Mouse (Mus musculus): ENCODE measurements around the gene Ppp1r9b. TPM values are rescaled to one million over a fixed set of nuclear protein-coding genes. Genes with fewer than 3 reads are reported as not detected.

Gene Ppp1r9b
- polyA plus RNA-seq, 1 experiment from 2014 or later: 15.3 TPM

- H3K36me3 ChIP-seq (ENCODE audit: control insufficient read depth, insufficient read depth, low read length): no peaks in the 10 kb centered on the region
- H3K4me2 ChIP-seq (ENCODE audit: low read depth): no peak overlapping the region
- H3K9me3 ChIP-seq (ENCODE audit: control insufficient read depth, low read length): no peaks in the 10 kb centered on the region
- H3K27me3 ChIP-seq (ENCODE audit: control insufficient read depth, insufficient read depth, low read length): no peaks in the 10 kb centered on the region
- 67% methylated on average over 1 of the region's 1 CpGs for WGBS
- H3K9ac ChIP-seq (ENCODE audit: low read length): no peak overlapping the region
- ATAC-seq (ENCODE audit: insufficient read depth, low FRiP score, low TSS enrichment): no peak
- no peak for DNase-seq (ENCODE audit: low spot score)
- H3K4me3 ChIP-seq (ENCODE audit: low read depth, low read length): no peak overlapping the region
- no peak overlapping the region for H3K27ac ChIP-seq (ENCODE audit: low read depth, low read length)
- peaks cover 8% of the 10 kb centered on the region; the same call in 1 of the 2 replicates for H3K4me1 ChIP-seq (ENCODE audit: control insufficient read depth, insufficient read depth, low read length)
Measured at GRCm38 (mm10) chr11:94985140-94985539, 5.7 kb upstream of the Ppp1r9b start.

GRCm38 (mm10) chr11:94985822-94986221, 5.0 kb upstream of the Ppp1r9b start:
- WGBS: 82% methylated on average over 5 of the region's 5 CpGs
- DNase-seq (ENCODE audit: low spot score): no peak
- no peak overlapping the region for H3K4me2 ChIP-seq (ENCODE audit: low read depth)
- ATAC-seq (ENCODE audit: insufficient read depth, low FRiP score, low TSS enrichment): no peak
- H3K27me3 ChIP-seq (ENCODE audit: control insufficient read depth, insufficient read depth, low read length): no peaks in the 10 kb centered on the region
- H3K9me3 ChIP-seq (ENCODE audit: control insufficient read depth, low read length): no peaks in the 10 kb centered on the region
- H3K9ac ChIP-seq (ENCODE audit: low read length): no peak overlapping the region
- H3K36me3 ChIP-seq (ENCODE audit: control insufficient read depth, insufficient read depth, low read length): no peaks in the 10 kb centered on the region
- no peak overlapping the region for H3K27ac ChIP-seq (ENCODE audit: low read depth, low read length)
- peaks cover 14% of the 10 kb centered on the region for H3K4me1 ChIP-seq (ENCODE audit: control insufficient read depth, insufficient read depth, low read length)
- no peak overlapping the region for H3K4me3 ChIP-seq (ENCODE audit: low read depth, low read length)

GRCm38 (mm10) chr11:94986435-94986834, 4.4 kb upstream of the Ppp1r9b start:
- Histone ChIP-seq H3K4me3 (ENCODE audit: low read depth, low read length) (no peak overlapping the region), H3K4me2 (ENCODE audit: low read depth) (no peak overlapping the region), H3K27me3 (ENCODE audit: control insufficient read depth, insufficient read depth, low read length) (no peaks in the 10 kb centered on the region), H3K36me3 (ENCODE audit: control insufficient read depth, insufficient read depth, low read length) (no peaks in the 10 kb centered on the region), H3K9me3 (ENCODE audit: control insufficient read depth, low read length) (no peaks in the 10 kb centered on the region), H3K27ac (ENCODE audit: low read depth, low read length) (no peak overlapping the region), H3K9ac (ENCODE audit: low read length) (no peak overlapping the region), H3K4me1 (ENCODE audit: control insufficient read depth, insufficient read depth, low read length) (peaks cover 14% of the 10 kb centered on the region)
- ATAC-seq (ENCODE audit: insufficient read depth, low FRiP score, low TSS enrichment): no peak
- WGBS: 83% methylated on average over 2 of the region's 2 CpGs
- no peak for DNase-seq (ENCODE audit: low spot score)

DNA sequence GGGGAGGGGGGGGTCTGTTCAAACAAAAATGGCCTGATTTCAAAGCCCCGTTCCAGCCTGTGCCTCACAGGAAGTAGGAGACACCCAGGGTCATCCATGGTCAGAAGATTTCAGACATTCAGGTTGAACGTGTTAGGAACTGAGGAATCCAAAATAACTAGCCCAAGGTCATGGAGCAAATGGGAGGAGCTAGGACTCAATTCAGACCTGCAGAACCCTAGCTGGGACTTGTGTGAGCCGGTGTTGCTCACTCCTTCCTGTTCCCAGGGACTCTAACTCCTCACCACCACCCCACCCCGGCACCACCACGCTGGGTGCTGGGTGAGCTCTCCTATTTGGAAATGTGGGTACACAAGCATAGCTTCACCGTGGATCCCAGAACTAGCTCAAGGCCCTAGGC, 3.5 kb upstream of the Ppp1r9b start:
- ATAC-seq (ENCODE audit: insufficient read depth, low FRiP score, low TSS enrichment) (no peak), DNase-seq (ENCODE audit: low spot score) (no peak)
- no peaks in the 10 kb centered on the region for H3K9me3 ChIP-seq (ENCODE audit: control insufficient read depth, low read length)
- H3K27ac ChIP-seq (ENCODE audit: low read depth, low read length): no peak overlapping the region
- peaks cover 14% of the 10 kb centered on the region for H3K4me1 ChIP-seq (ENCODE audit: control insufficient read depth, insufficient read depth, low read length)
- no peak overlapping the region for H3K4me2 ChIP-seq (ENCODE audit: low read depth)
- H3K9ac ChIP-seq (ENCODE audit: low read length): no peak overlapping the region
- no peak overlapping the region for H3K4me3 ChIP-seq (ENCODE audit: low read depth, low read length)
- no peaks in the 10 kb centered on the region for H3K36me3 ChIP-seq (ENCODE audit: control insufficient read depth, insufficient read depth, low read length)
- H3K27me3 ChIP-seq (ENCODE audit: control insufficient read depth, insufficient read depth, low read length): no peaks in the 10 kb centered on the region
- WGBS: 60% methylated on average over 6 of the region's 6 CpGs

GRCm38 (mm10) chr11:94987851-94988250, 3.0 kb upstream of the Ppp1r9b start:
- peaks cover 18% of the 10 kb centered on the region for H3K4me1 ChIP-seq (ENCODE audit: control insufficient read depth, insufficient read depth, low read length)
- no peak for DNase-seq (ENCODE audit: low spot score)
- H3K9me3 ChIP-seq (ENCODE audit: control insufficient read depth, low read length): no peaks in the 10 kb centered on the region
- H3K4me2 ChIP-seq (ENCODE audit: low read depth): no peak overlapping the region
- H3K36me3 ChIP-seq (ENCODE audit: control insufficient read depth, insufficient read depth, low read length): no peaks in the 10 kb centered on the region
- no peak for ATAC-seq (ENCODE audit: insufficient read depth, low FRiP score, low TSS enrichment)
- no peak overlapping the region for H3K27ac ChIP-seq (ENCODE audit: low read depth, low read length)
- no peak overlapping the region for H3K4me3 ChIP-seq (ENCODE audit: low read depth, low read length)
- 83% methylated on average over 8 of the region's 8 CpGs for WGBS
- no peaks in the 10 kb centered on the region for H3K27me3 ChIP-seq (ENCODE audit: control insufficient read depth, insufficient read depth, low read length)
- H3K9ac ChIP-seq (ENCODE audit: low read length): no peak overlapping the region

DNA sequence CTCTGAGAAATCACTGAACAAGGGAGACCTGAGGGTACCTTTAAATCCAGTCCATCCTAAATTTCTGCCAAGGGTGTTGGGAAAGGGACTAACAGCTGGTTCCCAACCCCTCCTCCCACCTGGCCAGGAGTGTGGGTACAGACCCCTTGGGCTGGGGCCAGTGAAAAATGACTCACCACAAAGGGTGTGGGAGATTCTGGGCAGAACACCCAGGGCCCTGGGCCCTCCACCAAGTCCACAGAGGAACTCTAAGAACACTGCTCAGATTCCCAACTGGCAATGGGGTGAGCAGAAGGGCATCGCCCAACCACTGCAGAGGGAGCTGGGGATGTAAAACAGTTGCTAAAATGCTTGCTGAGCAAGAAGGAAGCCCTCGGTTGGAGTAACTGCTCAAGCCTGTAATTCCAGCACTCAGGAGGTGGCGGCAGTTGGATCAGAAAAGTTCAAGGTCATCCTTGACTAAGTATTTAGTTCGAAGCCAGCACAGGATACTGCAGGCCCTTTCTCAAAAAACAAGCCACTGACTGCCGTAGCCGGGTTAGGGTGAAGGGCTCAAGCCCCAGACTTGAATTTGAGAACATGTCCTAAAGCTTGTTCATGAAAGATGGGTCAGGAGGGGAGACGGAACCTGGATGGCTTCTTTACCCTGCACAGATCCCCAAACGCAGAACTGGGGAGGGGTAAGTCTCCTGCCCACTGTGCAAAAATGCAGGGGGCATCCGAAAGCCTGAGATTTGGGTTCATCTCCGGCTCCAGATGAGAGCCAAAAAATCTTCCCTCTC, 1.9 kb upstream of the Ppp1r9b start:
- DNase-seq (ENCODE audit: low spot score) (no peak), ATAC-seq (ENCODE audit: insufficient read depth, low FRiP score, low TSS enrichment) (no peak)
- WGBS: 22% methylated on average over 10 of the region's 10 CpGs
- no peaks in the 10 kb centered on the region for H3K36me3 ChIP-seq (ENCODE audit: control insufficient read depth, insufficient read depth, low read length)
- peaks cover 29% of the 10 kb centered on the region for H3K4me1 ChIP-seq (ENCODE audit: control insufficient read depth, insufficient read depth, low read length)
- H3K27me3 ChIP-seq (ENCODE audit: control insufficient read depth, insufficient read depth, low read length): no peaks in the 10 kb centered on the region
- peak overlapping the region; percentile 100 for H3K4me2 ChIP-seq (ENCODE audit: low read depth)
- no peaks in the 10 kb centered on the region for H3K9me3 ChIP-seq (ENCODE audit: control insufficient read depth, low read length)
- peak overlapping the region; percentile 46 for H3K4me3 ChIP-seq (ENCODE audit: low read depth, low read length)
- peak overlapping the region; percentile 80 for H3K27ac ChIP-seq (ENCODE audit: low read depth, low read length)
- peak overlapping the region; percentile 76 for H3K9ac ChIP-seq (ENCODE audit: low read length)

DNA sequence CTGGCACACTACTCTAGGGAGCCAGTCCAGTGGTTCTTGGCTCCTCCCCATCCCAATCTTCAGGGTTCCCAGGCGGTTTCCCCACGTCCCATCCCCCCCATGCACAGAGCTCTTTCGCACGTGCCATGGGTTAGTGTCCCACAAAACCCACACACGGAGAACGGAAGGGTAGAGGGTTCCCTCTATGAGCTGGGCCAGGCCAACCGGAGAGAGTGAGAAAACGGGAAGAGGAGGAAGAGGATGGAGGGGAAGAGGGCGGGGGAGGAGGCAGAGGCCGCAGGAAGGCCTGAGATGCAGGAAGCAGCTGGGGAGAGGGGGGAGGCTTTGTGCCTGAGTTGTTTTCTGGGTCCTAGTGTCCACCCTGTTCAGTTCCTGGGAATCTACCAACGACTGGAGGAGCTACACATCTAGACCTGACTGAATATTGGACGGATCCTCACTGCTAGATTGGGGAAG, 1.2 kb upstream of the Ppp1r9b start:
- Histone ChIP-seq H3K4me2 (ENCODE audit: low read depth) (peak overlapping the region; percentile 100), H3K4me3 (ENCODE audit: low read depth, low read length) (peak overlapping the region; percentile 46), H3K9me3 (ENCODE audit: control insufficient read depth, low read length) (no peaks in the 10 kb centered on the region), H3K9ac (ENCODE audit: low read length) (peak overlapping the region; percentile 76), H3K27ac (ENCODE audit: low read depth, low read length) (peak overlapping the region; percentile 80), H3K4me1 (ENCODE audit: control insufficient read depth, insufficient read depth, low read length) (peaks cover 35% of the 10 kb centered on the region), H3K27me3 (ENCODE audit: control insufficient read depth, insufficient read depth, low read length) (no peaks in the 10 kb centered on the region), H3K36me3 (ENCODE audit: control insufficient read depth, insufficient read depth, low read length) (no peaks in the 10 kb centered on the region)
- ATAC-seq (ENCODE audit: insufficient read depth, low FRiP score, low TSS enrichment) (peak; percentile 51), DNase-seq (ENCODE audit: low spot score) (peak; percentile 86)
- WGBS: 2% methylated on average over 12 of the region's 12 CpGs

- Histone ChIP-seq H3K27ac (ENCODE audit: low read depth, low read length) (peak overlapping the region; percentile 89), H3K9ac (ENCODE audit: low read length) (peak overlapping the region; percentile 96), H3K36me3 (ENCODE audit: control insufficient read depth, insufficient read depth, low read length) (no peaks in the 10 kb centered on the region), H3K4me3 (ENCODE audit: low read depth, low read length) (peak overlapping the region; percentile 98), H3K4me2 (ENCODE audit: low read depth) (peak overlapping the region; percentile 100), H3K4me1 (ENCODE audit: control insufficient read depth, insufficient read depth, low read length) (peaks cover 42% of the 10 kb centered on the region), H3K27me3 (ENCODE audit: control insufficient read depth, insufficient read depth, low read length) (no peaks in the 10 kb centered on the region), H3K9me3 (ENCODE audit: control insufficient read depth, low read length) (no peaks in the 10 kb centered on the region)
- WGBS: 49% methylated on average over 6 of the region's 6 CpGs
- DNase-seq (ENCODE audit: low spot score) (no peak), ATAC-seq (ENCODE audit: insufficient read depth, low FRiP score, low TSS enrichment) (no peak)
Measured at GRCm38 (mm10) chr11:94990102-94990748, 610 bp upstream of the Ppp1r9b start.
